7 mouse cellular contexts compared by ENCODE assay signal in the genomic region with DNA sequence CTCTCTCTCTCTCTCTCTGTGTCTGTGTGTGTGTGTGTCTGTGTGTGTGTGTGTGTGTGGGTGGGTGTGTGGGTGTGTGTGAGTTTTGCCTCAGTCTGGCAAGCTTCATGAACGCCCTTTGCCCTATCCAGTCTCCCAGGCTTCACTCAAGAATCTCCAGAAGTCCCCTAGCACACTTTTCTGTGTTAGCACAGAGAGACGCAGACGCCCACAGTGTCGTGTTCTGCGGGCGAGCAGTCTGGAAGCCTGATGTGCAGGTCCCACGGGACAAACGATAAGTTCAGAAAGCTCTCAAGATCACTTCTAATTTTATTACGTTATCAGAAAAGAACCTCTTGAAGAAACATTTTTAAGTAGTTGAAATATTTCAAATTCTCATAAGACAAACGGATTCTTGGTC. TPM values are rescaled to one million over a fixed set of nuclear protein-coding genes. Genes with fewer than 3 reads are reported as not detected.
DNase-seq lines count a peak whose midpoint lies in the region; ATAC-seq lines count a peak whose summit lies in the region.

No protein-coding gene starts in this region.

- H3K36me3 ChIP-seq in embryonic facial prominence, embryonic 12.5 days: no peaks in the 10 kb centered on the region
- H3K36me3 ChIP-seq in limb, embryonic 10.5 days: no peaks in the 10 kb centered on the region
- H3K36me3 ChIP-seq in midbrain, embryonic 16.5 days (ENCODE audit: control insufficient read depth, insufficient read depth, low read length): no peaks in the 10 kb centered on the region

- H3K27me3 ChIP-seq in embryonic facial prominence, embryonic 12.5 days: peaks cover 5% of the 10 kb centered on the region; the same call in 1 of the 2 replicates
- H3K27me3 ChIP-seq in limb, embryonic 10.5 days (ENCODE audit: low read depth, poor library complexity, severe bottlenecking): peaks cover 30% of the 10 kb centered on the region
- peaks cover 7% of the 10 kb centered on the region; the same call in 1 of the 2 replicates for H3K27me3 ChIP-seq in midbrain, embryonic 16.5 days (ENCODE audit: control insufficient read depth, insufficient read depth, low read depth, low read length)

- ATAC-seq in embryonic facial prominence, embryonic 12.5 days (ENCODE audit: insufficient number of reproducible peaks, insufficient read depth, low FRiP score, low TSS enrichment): no peak
- ATAC-seq in midbrain, embryonic 16.5 days: no peak
- no peak for ATAC-seq in granulocyte monocyte progenitor cell, adult 5-6 weeks (replicated peaks; ENCODE audit: poor library complexity, severe bottlenecking)

- peaks cover 57% of the 10 kb centered on the region for H3K4me1 ChIP-seq in embryonic facial prominence, embryonic 12.5 days
- H3K4me1 ChIP-seq in limb, embryonic 10.5 days: peaks cover 87% of the 10 kb centered on the region
- H3K4me1 ChIP-seq in midbrain, embryonic 16.5 days (ENCODE audit: control insufficient read depth, insufficient read depth, low read length): peaks cover 27% of the 10 kb centered on the region

- no peak overlapping the region for H3K9ac ChIP-seq in embryonic facial prominence, embryonic 12.5 days
- peak overlapping the region; percentile 73 for H3K9ac ChIP-seq in midbrain, embryonic 16.5 days (ENCODE audit: low read depth, low read length)

- 13% methylated on average over 10 of the region's 10 CpGs for WGBS in embryonic facial prominence, embryonic 12.5 days
- WGBS in limb, embryonic 10.5 days: 22% methylated on average over 10 of the region's 10 CpGs
- whole genome bisulfite sequencing in midbrain, embryonic 16.5 days: 8% methylated on average over 10 of the region's 10 CpGs

- H3K27ac ChIP-seq in embryonic facial prominence, embryonic 12.5 days: no peak overlapping the region
- peak overlapping the region; percentile 87; the same call in 1 of the 2 replicates for H3K27ac ChIP-seq in limb, embryonic 10.5 days
- H3K27ac ChIP-seq in midbrain, embryonic 16.5 days (ENCODE audit: low read length): peak overlapping the region; percentile 65; the same call in 1 of the 2 replicates

- peak; percentile 46 to 47 for DNase-seq in right cerebral cortex, adult 2 months (ENCODE audit: low spot score in 2 of 2)
- DNase-seq in right cerebral cortex, postnatal 4 days: no peak
- peak; percentile 40 for DNase-seq in heart, postnatal 4 days
- no peak for DNase-seq in limb, embryonic 10.5 days (ENCODE audit: low spot score)

- H3K4me2 ChIP-seq in embryonic facial prominence, embryonic 12.5 days (replicated peaks): peak overlapping the region; percentile 97
- peak overlapping the region; percentile 97 for H3K4me2 ChIP-seq in midbrain, embryonic 16.5 days (ENCODE audit: low read length)

- H3K9me3 ChIP-seq in embryonic facial prominence, embryonic 12.5 days: no peaks in the 10 kb centered on the region
- no peaks in the 10 kb centered on the region for H3K9me3 ChIP-seq in limb, embryonic 10.5 days (replicated peaks)
- no peaks in the 10 kb centered on the region for H3K9me3 ChIP-seq in midbrain, embryonic 16.5 days (replicated peaks; ENCODE audit: control insufficient read depth, low read length, poor library complexity, severe bottlenecking)

- H3K4me3 ChIP-seq in embryonic facial prominence, embryonic 12.5 days: peak overlapping the region; percentile 54; the same call in 1 of the 2 replicates
- peak overlapping the region; percentile 67 for H3K4me3 ChIP-seq in limb, embryonic 10.5 days
- peak overlapping the region; percentile 47 for H3K4me3 ChIP-seq in midbrain, embryonic 16.5 days (ENCODE audit: low read depth, low read length)

RNA-seq across cellular contexts. Expression of gene Gadd45g, which starts 1.4 kb away (rescaled TPM):
- 60.3 TPM in 2 replicates for polyA plus RNA-seq in embryonic facial prominence, embryonic 12.5 days (2016; fragmentation: Nextera tagmentation; extraction: Ambion mirVana)
- 10 to 100 TPM; 23.8 to 29.4 TPM for total RNA-seq in heart, postnatal 4 days (2021)
- 14.3 and 18.6 TPM in 2 replicates for polyA plus RNA-seq in limb, embryonic 10.5 days (2016; fragmentation: Nextera tagmentation; extraction: Ambion mirVana)
- polyA plus RNA-seq in midbrain, embryonic 16.5 days (2015; fragmentation: Nextera tagmentation; extraction: Ambion mirVana): 44.2 and 45.5 TPM in 2 replicates
- 0.60 and 1.8 TPM in 2 replicates for total RNA-seq in granulocyte monocyte progenitor cell, adult 5-6 weeks (2014; fragmentation: Nextera tagmentation)
- 3.3 and 7.0 TPM in 2 replicates for total RNA-seq in granulocyte monocyte progenitor cell, adult 5-6 weeks (2017)

RNA-seq across cellular contexts. Expression of gene Sema4d, which starts 51.5 kb away (rescaled TPM):
- 6.8 and 7.1 TPM in 2 replicates for polyA plus RNA-seq in embryonic facial prominence, embryonic 12.5 days (2016; fragmentation: Nextera tagmentation; extraction: Ambion mirVana)
- 10 to 100 TPM; 54.7 to 61.4 TPM for total RNA-seq in heart, postnatal 4 days (2021)
- polyA plus RNA-seq in limb, embryonic 10.5 days (2016; fragmentation: Nextera tagmentation; extraction: Ambion mirVana): 5.9 and 6.0 TPM in 2 replicates
- polyA plus RNA-seq in midbrain, embryonic 16.5 days (2015; fragmentation: Nextera tagmentation; extraction: Ambion mirVana): 15.4 and 16.7 TPM in 2 replicates
- 31.5 and 32.8 TPM in 2 replicates for total RNA-seq in granulocyte monocyte progenitor cell, adult 5-6 weeks (2014; fragmentation: Nextera tagmentation)
- 8.3 and 9.9 TPM in 2 replicates for total RNA-seq in granulocyte monocyte progenitor cell, adult 5-6 weeks (2017)

Comparison
In these comparisons a context has a peak if more than half of its experiments do, and no peak if none do; other contexts are left out.
1. DNase-seq: peak in right cerebral cortex, adult 2 months (2 of 2) and heart, postnatal 4 days (single experiment); none in right cerebral cortex, postnatal 4 days (single experiment) and limb, embryonic 10.5 days (single experiment).
2. Peak in every context shown above with its lines, with median percentiles within 50 percentile points of each other: H3K4me3 ChIP-seq.